Mouse (Mus musculus) liver, embryonic 12.5 days (tissue): ENCODE measurements around the gene Aspa. TPM values are rescaled to one million over a fixed set of nuclear protein-coding genes. Genes with fewer than 3 reads are reported as not detected.

Experiments
- polyA plus RNA-seq: library from polyadenylated mRNA; unstranded; fragments of >200 nt; fragmentation: Nextera tagmentation; extraction: Ambion mirVana; gene quantifications from 2 replicates; pipeline ENCODE4 v1.2.1, GENCODE M21; 2016

Aspa gene
- polyA plus RNA-seq, 1 experiment from 2014 or later = 1.2 TPM

Other genes starting within 250 kb of the Aspa start
- 0.14 and 0.19 TPM in 2 replicates for gene Itgae, start 239.0 kb downstream of the Aspa start, polyA plus RNA-seq
- gene Haspin, start 191.3 kb downstream of the Aspa start, polyA plus RNA-seq = 18.4 and 18.5 TPM in 2 replicates
- gene P2rx5, start 169.2 kb downstream of the Aspa start, polyA plus RNA-seq = 0.32 and 0.54 TPM in 2 replicates
- gene Emc6, start 152.6 kb downstream of the Aspa start, polyA plus RNA-seq = 108 and 110 TPM in 2 replicates
- 44.2 and 44.5 TPM in 2 replicates for gene Tax1bp3, start 152.5 kb downstream of the Aspa start, polyA plus RNA-seq
- 7.5 and 8.2 TPM in 2 replicates for gene Ctns, start 130.6 kb downstream of the Aspa start, polyA plus RNA-seq
- 2.1 and 2.3 TPM in 2 replicates for gene Shpk, start 130.1 kb downstream of the Aspa start, polyA plus RNA-seq
- gene Trpv1, start 95.3 kb downstream of the Aspa start, polyA plus RNA-seq = not detected in 2 replicates
- gene Trpv3, start 62.2 kb downstream of the Aspa start, polyA plus RNA-seq = not detected in 2 replicates
- not detected in 2 replicates for gene Gm49340, start 145 bp upstream of the Aspa start, polyA plus RNA-seq
- gene Spata22, start 145 bp upstream of the Aspa start, polyA plus RNA-seq = 1.0 and 1.9 TPM in 2 replicates
- gene Olfr20, start 21.2 kb upstream of the Aspa start, polyA plus RNA-seq = not detected in 2 replicates
- not detected in 2 replicates for gene Olfr376, start 41.6 kb upstream of the Aspa start, polyA plus RNA-seq
- not detected in 2 replicates for gene Olfr1, start 70.0 kb upstream of the Aspa start, polyA plus RNA-seq
- not detected in 2 replicates for gene Olfr378, start 98.9 kb upstream of the Aspa start, polyA plus RNA-seq
- not detected in 2 replicates for gene Olfr380, start 127.9 kb upstream of the Aspa start, polyA plus RNA-seq
- not detected in 2 replicates for gene Olfr381, start 162.0 kb upstream of the Aspa start, polyA plus RNA-seq
- not detected in 2 replicates for gene Olfr382, start 187.6 kb upstream of the Aspa start, polyA plus RNA-seq